Mouse (Mus musculus) bone marrow macrophage, adult 2 months (primary cell): ENCODE data around the gene Elac2.

Source experiments
- CTCF ChIP-seq: IDR thresholded peaks from 2 replicates; pipeline ENCODE4 v1.5.1; 2012; ENCODE audit warnings: low read depth, mild to moderate bottlenecking, low read length, moderate library complexity
- POLR2A ChIP-seq: IDR thresholded peaks from 2 replicates; pipeline ENCODE4 v1.6.1; 2012; ENCODE audit warnings: mild to moderate bottlenecking, low read depth, low read length, borderline replicate concordance

DNA sequence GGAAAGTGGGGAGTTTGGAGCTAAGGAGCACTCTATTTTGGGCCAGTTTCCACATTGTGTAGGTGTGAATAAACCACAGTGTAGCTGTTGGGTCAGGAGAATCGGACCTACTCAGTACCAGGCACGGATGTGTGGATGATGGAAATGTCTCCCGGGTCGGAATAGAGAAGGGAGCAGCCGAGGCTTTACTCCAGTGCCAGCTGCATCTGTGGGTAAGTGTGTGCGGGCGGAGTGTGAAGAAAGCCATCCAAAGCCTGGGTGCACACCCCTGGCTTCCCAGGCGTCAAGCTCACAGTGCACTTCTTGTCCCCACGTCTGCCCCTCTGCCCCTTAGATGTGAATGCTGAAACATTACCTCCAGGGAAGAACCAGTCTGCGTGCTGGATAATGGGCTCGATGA lies 43.9 kb downstream of the Elac2 start:
- TF ChIP-seq CTCF: no peak
- TF ChIP-seq POLR2A: no peak
